Mouse (Mus musculus) myocyte (in vitro differentiated cells): ENCODE measurements around the gene Gata1. TPM values are rescaled to one million over a fixed set of nuclear protein-coding genes. Genes with fewer than 3 reads are reported as not detected.

Experiments used
- H3K27me3 ChIP-seq: one replicate; pipeline ENCODE4 v1.6.1; 2011; ENCODE audit not compliant: control insufficient read depth, insufficient read depth, insufficient read length
- H3K36me3 ChIP-seq: one replicate; pipeline ENCODE4 v1.6.1; 2011; ENCODE audit not compliant: control insufficient read depth, insufficient read depth
- H3K4me2 ChIP-seq: one replicate; pipeline ENCODE4 v1.6.1; 2011; ENCODE audit warnings: low read depth, control low read depth
- H3K4me3 ChIP-seq: one replicate; pipeline ENCODE4 v1.5.1; 2011; ENCODE audit warnings: mild to moderate bottlenecking, control low read depth, moderate library complexity
- H3K79me2 ChIP-seq: one replicate; pipeline ENCODE4 v1.6.1; 2011; ENCODE audit not compliant: control insufficient read depth, insufficient read depth
- H3ac ChIP-seq: one replicate; pipeline ENCODE4 v1.6.1; 2011; ENCODE audit not compliant: control insufficient read depth, insufficient read length
- CEBPB ChIP-seq: IDR thresholded peaks from 2 replicates; pipeline ENCODE4 v1.6.1; 2011; ENCODE audit warnings: mild to moderate bottlenecking, moderate library complexity; ENCODE audit not compliant: poor library complexity, insufficient read depth, severe bottlenecking
- E2F4 ChIP-seq: IDR thresholded peaks from one replicate; pipeline ENCODE4 v1.6.1; 2011; ENCODE audit warnings: mild to moderate bottlenecking, control low read depth, moderate library complexity; ENCODE audit not compliant: insufficient read depth
- MAX ChIP-seq: IDR thresholded peaks from one replicate; pipeline ENCODE4 v1.6.1; 2011; ENCODE audit warnings: low read depth, mild to moderate bottlenecking, control low read depth
- MYOD1 ChIP-seq, 3 experiments: IDR thresholded peaks; one replicate each; pipeline ENCODE4 v1.6.1; 2011; ENCODE audit warnings: control low read depth in 2 of 3, low read depth in 2 of 3, mild to moderate bottlenecking in 2 of 3, moderate library complexity in 1 of 3; ENCODE audit not compliant: insufficient read length in 2 of 3, control insufficient read depth in 1 of 3
- MYOG ChIP-seq, 3 experiments: IDR thresholded peaks; one replicate each; pipeline ENCODE4 v1.6.1; 2011; ENCODE audit warnings: control low read depth in 2 of 3, low read depth in 2 of 3, mild to moderate bottlenecking in 2 of 3; ENCODE audit not compliant: insufficient read length in 2 of 3, control insufficient read depth in 1 of 3, insufficient read depth in 1 of 3
- POLR2A ChIP-seq: IDR thresholded peaks from one replicate; pipeline ENCODE4 v1.6.1; 2011; ENCODE audit warnings: low read depth, mild to moderate bottlenecking, control low read depth, moderate library complexity; ENCODE audit not compliant: insufficient read length
- POLR2AphosphoS2 ChIP-seq: IDR thresholded peaks from one replicate; pipeline ENCODE4 v1.6.1; 2011; ENCODE audit warnings: low read depth, control low read depth; ENCODE audit not compliant: insufficient read length
- REST ChIP-seq: IDR thresholded peaks from one replicate; pipeline ENCODE4 v1.6.1; 2011; ENCODE audit warnings: mild to moderate bottlenecking, control low read depth, moderate library complexity; ENCODE audit not compliant: insufficient read depth, insufficient read length
- SRF ChIP-seq: IDR thresholded peaks from one replicate; pipeline ENCODE4 v1.6.1; 2011; ENCODE audit warnings: low read depth; ENCODE audit not compliant: control insufficient read depth, insufficient read length
- TCF12 ChIP-seq: IDR thresholded peaks from one replicate; pipeline ENCODE4 v1.6.1; 2011; ENCODE audit warnings: mild to moderate bottlenecking, control low read depth; ENCODE audit not compliant: poor library complexity, insufficient read depth, severe bottlenecking
- TCF3 ChIP-seq: IDR thresholded peaks from one replicate; pipeline ENCODE4 v1.6.1; 2011; ENCODE audit warnings: low read depth, control low read depth; ENCODE audit not compliant: insufficient read length
- USF1 ChIP-seq: IDR thresholded peaks from one replicate; pipeline ENCODE4 v1.6.1; 2011; ENCODE audit warnings: low read depth, mild to moderate bottlenecking, control low read depth, moderate library complexity
- polyA plus RNA-seq: library from polyadenylated mRNA; unstranded; fragments of >200 nt; fragmentation: generic; extraction: Trizol; gene quantifications from one replicate; pipeline ENCODE4 v1.2.1, GENCODE M21; 2012; ENCODE audit warnings: missing spikeins

Gene Gata1
- polyA plus RNA-seq, 1 experiment, result not detected

- no peak overlapping the region for H3K4me3 ChIP-seq
- no peak overlapping the region for H3ac ChIP-seq
- H3K36me3 ChIP-seq, result no peaks in the 10 kb centered on the region
- no peaks in the 10 kb centered on the region for H3K79me2 ChIP-seq
- TF ChIP-seq POLR2A (no peak), MAX (no peak), USF1 (peak; percentile 31)
- H3K27me3 ChIP-seq, result no peaks in the 10 kb centered on the region
- no peak overlapping the region for H3K4me2 ChIP-seq
Measured at GRCm38 (mm10) chrX:8002971-8003370, 25.1 kb upstream of the Gata1 start.

DNA sequence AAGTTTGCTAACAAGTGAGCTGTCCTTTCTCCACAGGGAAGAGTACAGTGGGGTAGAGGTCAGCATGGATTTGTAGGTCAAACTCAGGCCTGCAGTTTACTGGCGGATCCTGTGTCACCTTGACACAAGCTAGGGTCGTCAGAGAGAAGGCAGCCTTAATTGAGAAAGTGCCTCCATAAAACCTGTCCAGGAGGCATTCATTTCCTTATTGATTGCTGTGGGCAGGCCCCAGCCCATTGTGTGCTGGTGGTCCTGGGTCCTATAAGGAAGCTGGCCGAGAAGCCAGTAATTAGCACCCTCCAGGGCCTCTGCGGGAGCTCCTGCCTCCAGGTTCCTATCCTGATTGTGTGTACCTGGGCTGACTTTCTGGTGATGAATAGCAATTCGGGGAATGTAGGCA is 24.1 kb upstream of the Gata1 start:
- H3K4me3 ChIP-seq, result no peak overlapping the region

DNA sequence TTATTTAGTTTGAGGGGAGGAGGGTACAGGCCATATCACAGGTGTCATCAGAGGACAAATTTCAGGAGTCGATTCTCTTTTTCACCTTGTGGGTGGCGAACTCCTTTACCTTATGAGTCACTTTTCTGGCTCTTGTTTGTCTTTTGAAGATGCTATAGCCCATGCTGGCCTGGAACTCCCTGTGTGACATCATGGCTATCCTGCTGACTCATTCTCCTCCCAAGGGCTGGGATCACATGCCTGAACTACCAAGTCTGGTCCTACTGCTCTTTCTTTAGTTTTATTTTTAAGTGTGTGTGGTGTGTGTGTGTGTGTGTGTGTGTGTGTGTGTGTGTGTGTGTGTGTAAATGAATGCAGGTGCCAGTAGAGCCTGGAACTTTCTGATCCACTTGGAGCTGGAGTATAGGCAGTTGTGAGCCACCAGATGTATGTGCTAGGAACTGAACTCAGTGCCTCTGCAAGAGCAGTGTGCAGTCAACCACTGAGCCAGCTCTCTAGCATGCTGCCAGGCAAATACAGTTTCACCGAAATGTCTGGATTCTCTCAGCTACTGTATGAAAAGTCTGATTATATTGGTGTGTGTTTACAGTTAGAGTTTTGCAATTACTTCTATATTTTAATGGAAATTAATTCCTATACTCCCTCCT is 22.8 kb upstream of the Gata1 start:
- Histone ChIP-seq H3K36me3 (no peaks in the 10 kb centered on the region), H3ac (no peak overlapping the region), H3K27me3 (no peaks in the 10 kb centered on the region), H3K4me3 (no peak overlapping the region), H3K4me2 (no peak overlapping the region), H3K79me2 (no peaks in the 10 kb centered on the region)
- peak; percentile 30 for TF ChIP-seq USF1
- TF ChIP-seq REST, result no peak
- TF ChIP-seq MYOG (IDR thresholded peaks at IDR 0.05; ENCODE audit: control insufficient read depth in 1 of 3, insufficient read depth in 1 of 3, insufficient read length in 2 of 3, low read depth in 2 of 3), result no peak
- no peak for TF ChIP-seq TCF3

More for the DNA sequence above, 24.1 kb upstream of the Gata1 start:
- H3K4me2 ChIP-seq, result no peak overlapping the region
- H3K27me3 ChIP-seq, result no peaks in the 10 kb centered on the region
- no peaks in the 10 kb centered on the region for H3K79me2 ChIP-seq
- TF ChIP-seq SRF (no peak), MYOD1 (IDR thresholded peaks at IDR 0.05; ENCODE audit: control insufficient read depth in 1 of 3, insufficient read length in 2 of 3, low read depth in 2 of 3) (no peak), USF1 (no peak), POLR2A (no peak), MAX (no peak), REST (no peak), CEBPB (no peak), TCF12 (no peak), E2F4 (no peak), POLR2AphosphoS2 (no peak), MYOG (IDR thresholded peaks at IDR 0.05; ENCODE audit: control insufficient read depth in 1 of 3, insufficient read depth in 1 of 3, insufficient read length in 2 of 3, low read depth in 2 of 3) (no peak), TCF3 (no peak)
- H3ac ChIP-seq, result no peak overlapping the region
- no peaks in the 10 kb centered on the region for H3K36me3 ChIP-seq

DNA sequence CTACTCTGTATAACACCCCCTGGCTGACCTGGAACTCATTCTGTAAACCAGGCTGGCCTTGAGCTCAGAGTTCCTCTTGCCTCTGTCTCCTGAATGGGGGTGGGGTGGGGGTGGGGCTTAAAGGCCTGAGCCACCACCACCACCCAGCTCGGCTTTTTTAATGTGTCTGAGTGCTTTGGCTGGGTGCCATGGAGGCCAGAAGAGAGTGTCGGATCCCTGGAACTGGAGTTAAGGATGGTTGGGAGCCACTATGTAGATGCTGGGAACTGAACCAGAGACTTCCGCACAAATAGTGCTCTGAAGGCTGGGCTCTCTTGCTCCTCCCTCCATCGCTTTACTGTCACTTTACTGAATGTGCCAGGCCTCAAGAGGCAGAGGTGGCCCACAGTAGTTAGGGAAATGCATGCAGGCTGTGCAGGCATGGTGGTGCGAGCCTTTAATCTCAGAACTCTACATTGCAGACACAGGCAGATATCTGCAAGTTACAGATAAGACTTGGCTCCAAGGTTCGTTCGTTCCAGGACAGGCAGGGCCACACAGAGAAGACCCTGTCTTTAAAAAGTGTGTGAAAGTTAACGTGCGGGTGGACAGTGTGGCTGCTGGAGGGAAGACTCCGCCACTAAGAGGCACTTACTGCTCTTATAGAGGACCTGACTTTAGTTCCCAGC is 15.3 kb upstream of the Gata1 start:
- no peak overlapping the region for H3ac ChIP-seq

More for the DNA sequence above, 15.3 kb upstream of the Gata1 start:
- Histone ChIP-seq H3K79me2 (no peaks in the 10 kb centered on the region), H3K27me3 (no peaks in the 10 kb centered on the region), H3K36me3 (no peaks in the 10 kb centered on the region), H3K4me3 (no peak overlapping the region), H3K4me2 (no peak overlapping the region)
- TF ChIP-seq MYOD1 (IDR thresholded peaks at IDR 0.05; ENCODE audit: control insufficient read depth in 1 of 3, insufficient read length in 2 of 3, low read depth in 2 of 3), result no peak
- TF ChIP-seq TCF3, result no peak
- no peak for TF ChIP-seq MAX
- no peak for TF ChIP-seq POLR2A
- TF ChIP-seq MYOG (IDR thresholded peaks at IDR 0.05; ENCODE audit: control insufficient read depth in 1 of 3, insufficient read depth in 1 of 3, insufficient read length in 2 of 3, low read depth in 2 of 3), result no peak
- TF ChIP-seq TCF12, result no peak
- no peak for TF ChIP-seq POLR2AphosphoS2
- TF ChIP-seq CEBPB, result no peak
- TF ChIP-seq SRF, result no peak
- TF ChIP-seq USF1, result no peak
- TF ChIP-seq E2F4, result no peak
- TF ChIP-seq REST, result no peak
